8 mouse cellular contexts compared by ENCODE assay signal in genomic region chr7:122066945-122067516, GRCm38 (mm10). TPM values are rescaled to one million over a fixed set of nuclear protein-coding genes. Genes with fewer than 3 reads are reported as not detected.
DNase-seq lines count a peak whose midpoint lies in the region; ATAC-seq and TF ChIP-seq lines count a peak whose summit lies in the region.

TSS of gene Ubfd1 (plus strand) at chr7:122067175.
TSS of gene Ears2 (minus strand) at chr7:122067263.

- no peaks in the 10 kb centered on the region for H3K9me3 ChIP-seq in heart, embryonic 10.5 days
- no peaks in the 10 kb centered on the region for H3K9me3 ChIP-seq in kidney, embryonic 15.5 days (replicated peaks)

- peaks cover 42% of the 10 kb centered on the region for H3K36me3 ChIP-seq in heart, embryonic 10.5 days
- peaks cover 43% of the 10 kb centered on the region for H3K36me3 ChIP-seq in kidney, embryonic 15.5 days

- ATAC-seq in kidney, embryonic 15.5 days (replicated peaks; ENCODE audit: low FRiP score): peak; percentile 99
- peak; percentile 92 for ATAC-seq in monocyte, adult 5-6 weeks (replicated peaks; ENCODE audit: insufficient number of reproducible peaks, low FRiP score, low TSS enrichment, poor library complexity, severe bottlenecking)

- peak within 1 kb of the TSS; percentile 70 for H3K4me2 ChIP-seq in kidney, embryonic 15.5 days

- DNase-seq in A20 (ENCODE audit: low read depth, low spot score) (peak; percentile 99), liver (peak; percentile 93)
- peak; percentile 97 for DNase-seq in heart, embryonic 10.5 days (ENCODE audit: low spot score)
- DNase-seq in spleen, postnatal 4 days (ENCODE audit: low spot score in 2 of 2): peak; percentile 89 to 94

- peaks cover 40% of the 10 kb centered on the region for H3K4me1 ChIP-seq in bone marrow macrophage, adult 2 months (ENCODE audit: control insufficient read depth, insufficient read depth, low read length)
- peaks cover 9% of the 10 kb centered on the region for H3K4me1 ChIP-seq in embryonic fibroblast, embryonic 13.5 days (ENCODE audit: control insufficient read depth, insufficient read depth, low read length)
- peaks cover 20% of the 10 kb centered on the region for H3K4me1 ChIP-seq in heart, embryonic 10.5 days
- H3K4me1 ChIP-seq in kidney, embryonic 15.5 days: peaks cover 33% of the 10 kb centered on the region

- TF ChIP-seq POLR2A in bone marrow macrophage, adult 2 months (IDR thresholded peaks at IDR 0.05; ENCODE audit: borderline replicate concordance, low read depth, low read length): no peak
- peak; percentile 74 for TF ChIP-seq POLR2A in embryonic fibroblast, embryonic 13.5 days (IDR thresholded peaks at IDR 0.05; ENCODE audit: low read depth, low read length)

- no peaks in the 10 kb centered on the region for H3K27me3 ChIP-seq in heart, embryonic 10.5 days (ENCODE audit: insufficient read depth, poor library complexity, severe bottlenecking)
- H3K27me3 ChIP-seq in kidney, embryonic 15.5 days: no peaks in the 10 kb centered on the region

- TF ChIP-seq CTCF in bone marrow macrophage, adult 2 months (IDR thresholded peaks at IDR 0.05; ENCODE audit: low read depth, low read length): no peak
- TF ChIP-seq CTCF in embryonic fibroblast, embryonic 13.5 days (IDR thresholded peaks at IDR 0.05; ENCODE audit: borderline replicate concordance, insufficient read depth, low read length): no peak

- H3K9ac ChIP-seq in kidney, embryonic 15.5 days: peak within 1 kb of the TSS; percentile 92

- H3K27ac ChIP-seq in bone marrow macrophage, adult 2 months (ENCODE audit: insufficient read depth, low read depth, low read length): peak within 1 kb of the TSS; percentile 80
- H3K27ac ChIP-seq in embryonic fibroblast, embryonic 13.5 days (ENCODE audit: insufficient read depth, low read length): peak within 1 kb of the TSS; percentile 91
- H3K27ac ChIP-seq in heart, embryonic 10.5 days: peak within 1 kb of the TSS; percentile 98
- H3K27ac ChIP-seq in kidney, embryonic 15.5 days: peak within 1 kb of the TSS; percentile 98

- WGBS in heart, embryonic 10.5 days: under 1% methylated on average over 60 of the region's 60 CpGs
- under 1% methylated on average over 60 of the region's 60 CpGs for WGBS in kidney, embryonic 15.5 days

- peak within 1 kb of the TSS; percentile 99 for H3K4me3 ChIP-seq in bone marrow macrophage, adult 2 months (ENCODE audit: insufficient read depth, low read length)
- peak within 1 kb of the TSS; percentile 99 for H3K4me3 ChIP-seq in embryonic fibroblast, embryonic 13.5 days (ENCODE audit: insufficient read depth, low read length)
- peak within 1 kb of the TSS; percentile 99 for H3K4me3 ChIP-seq in heart, embryonic 10.5 days
- peak within 1 kb of the TSS; percentile 74 for H3K4me3 ChIP-seq in kidney, embryonic 15.5 days (replicated peaks)

RNA-seq across cellular contexts. Expression of gene Ubfd1, which starts in this region (rescaled TPM):
- polyA plus RNA-seq in bone marrow macrophage, adult 2 months (2012; ENCODE audit: insufficient read depth, insufficient read length, missing spikeins): 27.9 and 29.7 TPM in 2 replicates
- polyA plus RNA-seq in embryonic fibroblast, embryonic 13.5 days (2011; ENCODE audit: insufficient read length, low read depth, missing spikeins): 47.0 and 50.0 TPM in 2 replicates
- 60.3 and 81.0 TPM in 2 replicates for polyA plus RNA-seq in heart, embryonic 10.5 days (2016; fragmentation: Nextera tagmentation; extraction: Ambion mirVana)
- 65.3 and 66.2 TPM in 2 replicates for polyA plus RNA-seq in kidney, embryonic 15.5 days (2015; fragmentation: Nextera tagmentation; extraction: Ambion mirVana)
- 24.5 to 31.7 TPM (median 31.1 TPM) in 3 replicates for total RNA-seq in monocyte, adult 5-6 weeks (2017)

RNA-seq across cellular contexts. Expression of gene Ears2, which starts in this region (rescaled TPM):
- 1.5 and 2.1 TPM in 2 replicates for polyA plus RNA-seq in bone marrow macrophage, adult 2 months (2012; ENCODE audit: insufficient read depth, insufficient read length, missing spikeins)
- 4.0 and 4.2 TPM in 2 replicates for polyA plus RNA-seq in embryonic fibroblast, embryonic 13.5 days (2011; ENCODE audit: insufficient read length, low read depth, missing spikeins)
- 21.5 and 29.1 TPM in 2 replicates for polyA plus RNA-seq in heart, embryonic 10.5 days (2016; fragmentation: Nextera tagmentation; extraction: Ambion mirVana)
- polyA plus RNA-seq in kidney, embryonic 15.5 days (2015; fragmentation: Nextera tagmentation; extraction: Ambion mirVana): 18.6 TPM in 2 replicates
- total RNA-seq in monocyte, adult 5-6 weeks (2017): 3.5 to 4.4 TPM (median 3.8 TPM) in 3 replicates

Comparison
In these comparisons a context has a peak if more than half of its experiments do, and no peak if none do; other contexts are left out.
1. Peak in every context shown above with its lines: DNase-seq, ATAC-seq, H3K4me3 ChIP-seq and H3K27ac ChIP-seq.